In genomic region chr1:79631521-79631920, GRCm38 (mm10) we compare ENCODE assay signal across 26 mouse cellular contexts. TPM values are rescaled to one million over a fixed set of nuclear protein-coding genes. Genes with fewer than 3 reads are reported as not detected.
A peak's percentile ranks its signal among the peaks of the same experiment; 100 is the strongest.
DNase-seq lines count a peak whose midpoint lies in the region; ATAC-seq lines count a peak whose summit lies in the region.
"Had no signal": no experiment of that assay in that cellular context is flagged by ENCODE, and none has a peak within 500 bp of the region (broad histone marks: within the 10 kb centered on the region; RNA-seq: fewer than 3 reads in every experiment).

No protein-coding gene starts in this region.

- H3K9ac ChIP-seq in hindbrain, embryonic 11.5 days (ENCODE audit: low read depth, low read length) = no peak overlapping the region
- H3K9ac ChIP-seq: embryonic facial prominence, embryonic 15.5 days; heart, embryonic 13.5 days; hindbrain, embryonic 15.5 days had no signal

- no peaks in the 10 kb centered on the region for H3K27me3 ChIP-seq in hindbrain, embryonic 10.5 days (ENCODE audit: insufficient read depth, poor library complexity, severe bottlenecking)
- H3K27me3 ChIP-seq in hindbrain, embryonic 11.5 days (ENCODE audit: control insufficient read depth, insufficient read depth, low read length) = no peaks in the 10 kb centered on the region
- H3K27me3 ChIP-seq: embryonic facial prominence, embryonic 15.5 days; heart, embryonic 13.5 days; hindbrain, embryonic 15.5 days had no signal

- intact Hi-C loops in heart, postnatal 25 days (cut with DNase I) = no loop called here

- no peaks in the 10 kb centered on the region for H3K36me3 ChIP-seq in hindbrain, embryonic 10.5 days
- H3K36me3 ChIP-seq in hindbrain, embryonic 11.5 days (ENCODE audit: control insufficient read depth, insufficient read depth, low read length) = no peaks in the 10 kb centered on the region
- H3K36me3 ChIP-seq: embryonic facial prominence, embryonic 15.5 days; forebrain, embryonic 10.5 days; G1E; heart, embryonic 13.5 days; hindbrain, embryonic 15.5 days had no signal

- WGBS in hindbrain, embryonic 10.5 days = 88% methylated on average over 4 of the region's 4 CpGs
- WGBS in hindbrain, embryonic 11.5 days = 86% methylated on average over 4 of the region's 4 CpGs

- no peaks in the 10 kb centered on the region for H3K4me1 ChIP-seq in hindbrain, embryonic 10.5 days (replicated peaks)
- no peaks in the 10 kb centered on the region for H3K4me1 ChIP-seq in hindbrain, embryonic 11.5 days (replicated peaks; ENCODE audit: control insufficient read depth, insufficient read depth, low read length)
- H3K4me1 ChIP-seq: embryonic facial prominence, embryonic 15.5 days; heart, embryonic 13.5 days; hindbrain, embryonic 15.5 days had no signal

- no peaks in the 10 kb centered on the region for H3K9me3 ChIP-seq in hindbrain, embryonic 10.5 days
- no peaks in the 10 kb centered on the region for H3K9me3 ChIP-seq in hindbrain, embryonic 11.5 days (ENCODE audit: control insufficient read depth, low read length)
- H3K9me3 ChIP-seq: embryonic facial prominence, embryonic 15.5 days; forebrain, embryonic 10.5 days; G1E; heart, embryonic 13.5 days; hindbrain, embryonic 15.5 days had no signal

- peak; percentile 95 for DNase-seq in heart, adult 11 months
- DNase-seq in heart, postnatal 25 days (ENCODE audit: low spot score) = no peak
- no peak for DNase-seq in hindbrain, embryonic 10.5 days (ENCODE audit: low spot score)
- DNase-seq in hindbrain, embryonic 11.5 days (ENCODE audit: low spot score) = no peak
- DNase-seq in spleen, postnatal 10 days (ENCODE audit: low spot score in 2 of 2) = peak; percentile 23 to 41
- DNase-seq in spleen, adult 18-20 months = no peak
- no peak for DNase-seq in layer of hippocampus, adult 18-20 months (ENCODE audit: low spot score in 2 of 2)
- DNase-seq: adrenal gland, postnatal 10 days; B cell, adult 2 months; cerebellum, adult 11 months; cerebellum, adult 8-10 months; cerebellum, postnatal 14 days; embryo, embryonic 11 days; gastrocnemius, postnatal 36 days had no signal

- no peak for ATAC-seq in hindbrain, embryonic 11.5 days (ENCODE audit: low FRiP score)
- ATAC-seq in megakaryocyte progenitor cell, adult 5-6 weeks (replicated peaks; ENCODE audit: poor library complexity) = no peak; the same call in 1 of the 2 replicates
- ATAC-seq: CD4-positive, CD25-positive, alpha-beta regulatory T cell, adult 4 months; forebrain, embryonic 14.5 days; inflammation-experienced regulatory T-cells, adult 6 months; intestine, postnatal 0 days had no signal

- H3K27ac ChIP-seq in hindbrain, embryonic 10.5 days = 0 out of 2 replicates have a peak overlapping the region, but pooled peaks have one; percentile 3
- H3K27ac ChIP-seq in hindbrain, embryonic 11.5 days (ENCODE audit: low read depth, low read length) = no peak overlapping the region
- H3K27ac ChIP-seq: embryonic facial prominence, embryonic 15.5 days; forebrain, embryonic 10.5 days; heart, embryonic 13.5 days; hindbrain, embryonic 15.5 days had no signal

- H3K4me3 ChIP-seq in hindbrain, embryonic 10.5 days = no peak overlapping the region
- H3K4me3 ChIP-seq in hindbrain, embryonic 11.5 days (ENCODE audit: low read depth, low read length) = no peak overlapping the region
- H3K4me3 ChIP-seq: embryonic facial prominence, embryonic 15.5 days; erythroblast, embryonic 14.5 days; forebrain, embryonic 10.5 days; heart, embryonic 13.5 days; hindbrain, embryonic 15.5 days had no signal

- no peak overlapping the region for H3K4me2 ChIP-seq in hindbrain, embryonic 11.5 days (replicated peaks; ENCODE audit: low read depth, low read length)
- H3K4me2 ChIP-seq: embryonic facial prominence, embryonic 15.5 days; heart, embryonic 13.5 days; hindbrain, embryonic 15.5 days had no signal

RNA-seq across cellular contexts. Expression of gene Ap1s3, which starts 40.3 kb away (rescaled TPM):
- total RNA-seq in heart, postnatal 25 days (2021) = under 1 TPM; 0.08 to 0.56 TPM
- 0.12 and 0.30 TPM in 2 replicates for polyA plus RNA-seq in hindbrain, embryonic 10.5 days (2016; fragmentation: Nextera tagmentation; extraction: Ambion mirVana)
- polyA plus RNA-seq in hindbrain, embryonic 11.5 days (2014; fragmentation: Nextera tagmentation; extraction: Ambion mirVana) = 0.18 and 0.29 TPM in 2 replicates
- total RNA-seq in megakaryocyte progenitor cell, adult 5-6 weeks (2015) = 16.8 and 19.7 TPM in 2 replicates
- total RNA-seq in megakaryocyte progenitor cell, adult 5-6 weeks (2017) = 2.5 and 4.6 TPM in 2 replicates
- total RNA-seq in layer of hippocampus, adult 18-20 months (2021) = 1 to 10 TPM; 1.7 to 2.0 TPM
- total RNA-seq: gastrocnemius, adult 8-10 months; gastrocnemius, postnatal 36 days had no signal

Comparison
In these comparisons a context has a peak if more than half of its experiments do, and no peak if none do; other contexts are left out.
1. DNase-seq: peak in heart, adult 11 months (single experiment) and spleen, postnatal 10 days (2 of 2); none in heart, postnatal 25 days (single experiment), hindbrain, embryonic 10.5 days (single experiment), hindbrain, embryonic 11.5 days (single experiment), spleen, adult 18-20 months (0 of 2) and layer of hippocampus, adult 18-20 months (0 of 2).